Mouse (Mus musculus) midbrain, postnatal 0 days (tissue): ENCODE results near the gene Extl2. TPM values are rescaled to one million over a fixed set of nuclear protein-coding genes. Genes with fewer than 3 reads are reported as not detected.

Experiments used
- ATAC-seq: fragments of 200-750 bp; cut with Nextera tagmentation; 2 replicates; pipeline ENCODE4 v1.8.0; 2017; ENCODE audit warnings: moderate number of reproducible peaks, mild to moderate bottlenecking, moderate TSS enrichment, moderate library complexity; ENCODE audit not compliant: low FRiP score
- DNase-seq: peaks from one replicate; pipeline ENCODE4 v3.0.0-alpha.2; 2015; ENCODE audit warnings: low spot score
- H3K27ac ChIP-seq: fragments of 300-500 bp; sonication (generic); 2 replicates; pipeline ENCODE4 v1.5.1; 2014; ENCODE audit warnings: low read depth, mild to moderate bottlenecking, low read length, mixed read lengths
- H3K27me3 ChIP-seq: fragments of 300-500 bp; sonication (generic); 2 replicates; pipeline ENCODE4 v1.6.1; 2014; ENCODE audit warnings: low read length, control low read depth, mixed read lengths; ENCODE audit not compliant: insufficient read depth
- H3K36me3 ChIP-seq: fragments of 300-500 bp; sonication (generic); 2 replicates; pipeline ENCODE4 v1.6.1; 2014; ENCODE audit warnings: low read length, control low read depth, mixed read lengths; ENCODE audit not compliant: insufficient read depth
- H3K4me1 ChIP-seq: fragments of 300-500 bp; sonication (generic); 2 replicates; pipeline ENCODE4 v1.6.1; 2014; ENCODE audit warnings: mild to moderate bottlenecking, control low read depth, antibody characterized with exemption, low read length, mixed read lengths; ENCODE audit not compliant: insufficient read depth
- H3K4me2 ChIP-seq: fragments of 300-500 bp; sonication (generic); 2 replicates; pipeline ENCODE4 v1.6.1; 2014; ENCODE audit warnings: low read depth, mild to moderate bottlenecking, low read length, mixed read lengths; ENCODE audit not compliant: poor library complexity, severe bottlenecking
- H3K4me3 ChIP-seq: fragments of 300-500 bp; sonication (generic); 2 replicates; pipeline ENCODE4 v1.5.1; 2014; ENCODE audit warnings: low read depth, mild to moderate bottlenecking, low read length, moderate library complexity
- H3K9ac ChIP-seq: fragments of 300-500 bp; sonication (generic); replicated peaks from 2 replicates; pipeline ENCODE4 v1.6.1; 2014; ENCODE audit warnings: mild to moderate bottlenecking, low read length, moderate library complexity, mixed read lengths; ENCODE audit not compliant: poor library complexity, severe bottlenecking
- H3K9me3 ChIP-seq: fragments of 300-500 bp; sonication (generic); 2 replicates; pipeline ENCODE4 v1.6.1; 2016; ENCODE audit warnings: low read length, control low read depth
- CTCF ChIP-seq: IDR thresholded peaks from 2 replicates; pipeline ENCODE4 v1.5.1; 2016; ENCODE audit warnings: antibody characterized with exemption, mild to moderate bottlenecking
- WGBS: fragments of 180-500 bp; shearing (Covaris S2); extraction: QIAGEN DNeasy Blood & Tissue Kit; methylation state at CpG from one replicate; pipeline ENCODE4 v1.1.7; 2014; 5-methylcytosine and 5-hydroxymethylcytosine counted together
- polyA plus RNA-seq: library from polyadenylated mRNA; unstranded; fragments of >200 nt; fragmentation: Nextera tagmentation; extraction: Ambion mirVana; gene quantifications from 2 replicates; pipeline ENCODE4 v1.2.1, GENCODE M21; 2015
- total RNA-seq: library from RNA; depleted of rRNA; stranded (reverse); fragments of >200 nt; gene quantifications from 2 replicates; pipeline ENCODE4 v1.2.3, GENCODE M21; 2014; rRNA removed

The Extl2 gene
- total RNA-seq (34.6 and 35.7 TPM in 2 replicates), polyA plus RNA-seq (34.7 and 39.2 TPM in 2 replicates)

DNA sequence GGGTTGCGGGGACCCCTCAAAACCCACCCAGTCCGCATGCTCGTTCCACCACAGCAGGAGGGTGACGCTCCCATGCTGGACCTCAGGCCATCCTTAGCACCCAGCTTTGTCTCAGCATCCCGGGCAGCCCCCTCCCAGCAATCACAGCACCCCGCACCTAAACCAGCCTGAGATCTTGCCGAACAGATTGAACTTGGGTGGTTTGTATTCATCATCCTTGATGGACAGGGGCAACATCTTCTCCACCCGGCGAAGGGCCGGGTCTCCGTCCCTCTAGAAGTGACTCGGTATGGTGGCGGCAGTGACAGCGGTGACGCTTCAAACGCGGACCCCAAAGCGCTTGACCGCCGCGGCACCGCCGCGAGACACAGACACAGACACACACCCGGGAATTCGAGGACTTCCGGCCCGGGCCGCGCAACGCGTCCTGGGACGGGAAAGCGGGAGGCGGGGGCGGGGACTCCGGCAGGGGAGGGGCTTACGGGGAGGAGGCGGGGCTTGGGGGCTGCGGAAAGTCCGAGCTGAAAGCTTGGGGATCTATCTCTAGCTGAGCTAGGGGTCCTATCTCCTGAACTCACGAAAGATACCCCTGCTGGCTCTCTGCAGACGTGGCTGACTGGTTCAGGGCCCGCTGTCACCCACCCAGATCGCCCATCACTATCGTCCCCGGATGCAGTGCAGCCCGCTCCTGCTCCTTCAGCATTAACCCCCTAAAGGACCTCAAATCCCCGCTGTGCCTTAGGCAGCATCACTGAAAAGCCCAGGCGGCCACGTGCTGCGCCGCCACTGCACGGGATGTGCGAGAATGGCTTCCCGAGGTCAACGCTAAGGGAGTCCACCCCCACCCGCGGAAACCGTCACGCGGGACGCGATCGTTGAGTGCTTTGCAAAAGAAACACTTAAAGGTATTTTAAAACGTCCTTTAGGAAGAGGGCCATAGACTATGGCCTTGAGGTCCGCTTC lies at the start of gene Extl2, which contains the start of gene Slc30a7:
Extl2 (plus strand) TSS at position 485 of the 963 bp plus-strand sequence.
Slc30a7 (minus strand) TSS at position 429 of the 963 bp plus-strand sequence.
- ATAC-seq (peak; percentile 92), DNase-seq (peak; percentile 87)
- Histone ChIP-seq H3K4me3 (peak within 1 kb of the TSS; percentile 64), H3K4me1 (peaks cover 5% of the 10 kb centered on the region), H3K9ac (peak within 1 kb of the TSS; percentile 79), H3K4me2 (peak within 1 kb of the TSS; percentile 81), H3K36me3 (no peaks in the 10 kb centered on the region), H3K9me3 (no peaks in the 10 kb centered on the region), H3K27ac (peak within 1 kb of the TSS; percentile 87), H3K27me3 (no peaks in the 10 kb centered on the region)
- WGBS: under 1% methylated on average over 65 of the region's 67 CpGs
- TF ChIP-seq CTCF: no peak

DNA sequence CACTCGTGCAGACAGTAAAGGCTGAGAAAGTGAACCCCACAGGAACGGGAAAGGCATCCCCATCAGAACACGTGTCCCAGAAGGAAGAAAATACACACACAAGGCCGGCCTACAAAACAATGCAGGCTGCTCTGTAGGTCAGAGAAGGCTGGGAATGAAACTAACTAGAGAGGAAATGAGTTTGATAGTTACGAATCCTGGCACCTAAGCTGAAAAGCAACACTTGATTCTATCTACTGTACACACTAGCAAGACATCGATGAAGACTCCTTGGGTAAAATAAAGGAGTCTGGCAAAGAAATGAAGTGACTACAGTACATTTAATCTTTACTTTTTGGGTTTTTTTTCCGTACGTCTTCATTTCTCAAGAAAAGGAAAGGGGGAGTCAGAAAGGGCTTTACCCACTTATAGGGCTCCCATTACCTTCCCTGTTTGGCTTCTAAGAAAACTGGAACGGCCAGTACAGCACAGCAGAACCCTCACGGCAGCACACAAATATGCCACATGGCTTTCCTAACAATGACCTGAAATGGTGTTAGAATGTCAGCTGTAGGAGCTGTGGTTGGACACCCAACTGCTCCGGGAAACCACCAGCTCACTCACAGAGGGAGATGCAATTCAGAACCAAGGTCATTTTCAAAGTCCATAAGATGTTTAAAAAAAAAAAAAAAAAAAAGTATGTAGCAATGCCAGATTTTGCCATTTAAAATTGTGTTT lies 45.8 kb upstream of the Extl2 start:
- Histone ChIP-seq H3K4me1 (no peaks in the 10 kb centered on the region), H3K36me3 (peaks cover 16% of the 10 kb centered on the region; the same call in 1 of the 2 replicates), H3K4me3 (no peak overlapping the region), H3K27ac (no peak overlapping the region), H3K9ac (no peak overlapping the region), H3K9me3 (no peaks in the 10 kb centered on the region), H3K4me2 (no peak overlapping the region), H3K27me3 (no peaks in the 10 kb centered on the region)
- ATAC-seq (no peak), DNase-seq (no peak)
- TF ChIP-seq CTCF: no peak
- whole genome bisulfite sequencing: 84% methylated on average over 11 of the region's 11 CpGs

DNA sequence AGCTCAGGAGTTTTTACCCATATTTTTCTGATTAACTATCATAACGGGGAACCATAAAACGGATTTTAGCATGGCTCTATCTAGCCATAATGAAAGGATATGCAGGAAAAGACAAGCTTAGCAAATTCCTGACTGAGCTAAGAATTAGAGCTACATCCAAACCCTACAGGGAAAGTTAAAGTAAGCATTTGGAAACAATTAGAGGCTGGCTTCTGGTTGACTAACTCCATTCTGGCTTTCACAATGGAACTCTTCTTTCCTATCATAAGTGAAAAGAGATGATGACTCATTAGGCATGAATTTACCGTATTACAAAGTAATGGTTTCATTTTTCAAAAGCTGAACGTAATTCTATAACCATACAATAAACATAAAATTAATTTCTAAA lies 45.2 kb upstream of the Extl2 start:
- Histone ChIP-seq H3K4me3 (no peak overlapping the region), H3K4me2 (no peak overlapping the region), H3K9me3 (no peaks in the 10 kb centered on the region), H3K27me3 (no peaks in the 10 kb centered on the region), H3K36me3 (peaks cover 15% of the 10 kb centered on the region; the same call in 1 of the 2 replicates), H3K9ac (no peak overlapping the region), H3K27ac (no peak overlapping the region), H3K4me1 (no peaks in the 10 kb centered on the region)
- TF ChIP-seq CTCF: no peak
- 67% methylated on average over 4 of the region's 4 CpGs for WGBS
- ATAC-seq (no peak), DNase-seq (no peak)

DNA sequence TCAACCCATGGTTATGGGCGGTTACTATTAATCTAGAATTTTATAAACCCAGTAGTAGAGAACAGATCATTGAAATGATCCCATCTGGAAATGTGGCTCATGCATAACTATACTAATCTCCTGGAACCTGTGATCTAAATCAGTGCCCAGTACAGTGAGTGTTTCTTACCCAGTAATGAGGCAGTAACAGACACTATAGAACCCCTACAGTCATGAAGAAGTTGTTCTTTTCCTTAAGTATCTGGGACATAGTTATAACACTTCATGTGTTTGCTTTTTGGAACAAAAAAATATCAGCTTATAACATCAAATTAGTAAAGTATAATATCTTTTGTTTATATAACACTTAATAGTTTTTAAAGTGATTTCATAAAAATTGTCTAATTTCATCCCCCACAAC lies 43.7 kb upstream of the Extl2 start:
- Histone ChIP-seq H3K4me1 (no peaks in the 10 kb centered on the region), H3K9me3 (no peaks in the 10 kb centered on the region), H3K4me3 (no peak overlapping the region), H3K27me3 (no peaks in the 10 kb centered on the region), H3K4me2 (no peak overlapping the region), H3K9ac (no peak overlapping the region), H3K27ac (no peak overlapping the region), H3K36me3 (peaks cover 5% of the 10 kb centered on the region; the same call in 1 of the 2 replicates)
- 100% methylated on average over 1 of the region's 1 CpGs for WGBS
- DNase-seq (no peak), ATAC-seq (no peak)
- no peak for TF ChIP-seq CTCF

DNA sequence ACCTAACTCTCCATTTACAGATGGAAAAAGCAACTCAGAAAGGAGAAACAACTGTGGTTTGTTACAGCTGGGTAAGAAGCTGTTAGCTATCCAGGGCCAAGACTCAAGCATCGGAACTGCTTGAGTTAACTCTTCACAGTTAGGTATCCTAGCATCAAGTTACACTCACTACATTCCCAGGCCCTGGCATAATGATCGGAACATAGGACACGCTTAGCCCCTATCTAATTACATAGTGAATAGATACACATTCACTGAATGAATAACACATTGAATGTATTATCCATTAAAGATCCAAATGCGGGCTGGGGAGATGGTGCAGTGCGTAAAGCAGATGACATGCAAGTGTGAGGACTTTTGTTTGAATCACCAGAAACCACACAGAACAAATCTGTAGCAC lies 43.2 kb upstream of the Extl2 start:
- ATAC-seq: no peak
- no peak for TF ChIP-seq CTCF
- Histone ChIP-seq H3K9me3 (no peaks in the 10 kb centered on the region), H3K27ac (no peak overlapping the region), H3K4me1 (no peaks in the 10 kb centered on the region), H3K9ac (no peak overlapping the region), H3K4me2 (no peak overlapping the region), H3K4me3 (no peak overlapping the region), H3K36me3 (peaks cover under 1% of the 10 kb centered on the region; the same call in 1 of the 2 replicates), H3K27me3 (no peaks in the 10 kb centered on the region)
- DNase-seq: no peak
- 75% methylated on average over 5 of the region's 5 CpGs for WGBS
